Mouse (Mus musculus): ENCODE measurements around the gene Dock8. TPM values are rescaled to one million over a fixed set of nuclear protein-coding genes. Genes with fewer than 3 reads are reported as not detected.

The Dock8 gene
- total RNA-seq, 1 experiment, result 0.49 TPM

DNA sequence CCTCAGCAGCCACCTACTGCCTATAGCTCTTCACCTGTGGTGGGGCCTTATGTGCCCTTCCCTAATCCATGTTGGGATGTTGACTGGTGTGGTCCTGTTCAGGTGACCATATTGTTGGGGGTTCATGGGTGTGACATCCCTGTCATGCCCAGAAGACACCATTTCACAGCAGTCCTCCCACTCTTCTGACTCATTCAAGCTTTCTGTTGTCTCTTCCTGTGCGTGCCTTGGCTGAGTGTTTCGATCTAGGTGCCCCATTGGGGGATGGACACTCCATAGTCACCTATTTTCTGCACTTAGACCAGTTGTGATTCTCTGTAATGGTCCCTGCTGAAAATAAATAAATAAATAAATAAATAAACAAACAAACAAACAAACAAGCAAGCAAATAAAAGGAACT lies 14.3 kb upstream of the Dock8 start:
- Histone ChIP-seq H3K27ac (ENCODE audit: insufficient read depth, low read depth, low read length, poor library complexity, severe bottlenecking) (no peak overlapping the region), H3K4me1 (ENCODE audit: control insufficient read depth in 2 of 2, insufficient read depth in 2 of 2, low read length in 2 of 2, poor library complexity in 1 of 2) (peaks cover 0 to 5% of the 10 kb centered on the region in 2 experiments; a peak in 1 of 4 replicates), H3K9me3 (ENCODE audit: control insufficient read depth, insufficient read depth, low read depth, low read length) (no peaks in the 10 kb centered on the region), H3K4me3 (ENCODE audit: insufficient read depth in 1 of 2, low read depth in 1 of 2, low read length in 2 of 2, poor library complexity in 1 of 2, severe bottlenecking in 1 of 2) (no peak overlapping the region), H3K9ac (ENCODE audit: insufficient read depth, low read depth, low read length, poor library complexity, severe bottlenecking) (no peak overlapping the region), H3K36me3 (ENCODE audit: control insufficient read depth, insufficient read depth, low read length, poor library complexity, severe bottlenecking) (no peaks in the 10 kb centered on the region)
- DNase-seq (ENCODE audit: low read depth, low spot score), result no peak
- in situ Hi-C loops (cut with MboI; ENCODE audit: low sequenced_read_pairs in 2 of 2, unreplicated experiment in 2 of 2), result no loop called here
- TF ChIP-seq ZNF384 (IDR thresholded peaks at IDR 0.05; ENCODE audit: low read depth, low read length), result no peak
- TF ChIP-seq MAFK (IDR thresholded peaks at IDR 0.05; ENCODE audit: insufficient read depth, low read depth, low read length), result no peak
- TF ChIP-seq CHD2 (IDR thresholded peaks at IDR 0.05; ENCODE audit: low read depth, low read length), result no peak
- no peak for TF ChIP-seq HCFC1 (IDR thresholded peaks at IDR 0.05; ENCODE audit: borderline replicate concordance, insufficient read depth, low read length)
- no peak for TF ChIP-seq ZC3H11A (IDR thresholded peaks at IDR 0.05; ENCODE audit: borderline replicate concordance, low read depth, low read length)

DNA sequence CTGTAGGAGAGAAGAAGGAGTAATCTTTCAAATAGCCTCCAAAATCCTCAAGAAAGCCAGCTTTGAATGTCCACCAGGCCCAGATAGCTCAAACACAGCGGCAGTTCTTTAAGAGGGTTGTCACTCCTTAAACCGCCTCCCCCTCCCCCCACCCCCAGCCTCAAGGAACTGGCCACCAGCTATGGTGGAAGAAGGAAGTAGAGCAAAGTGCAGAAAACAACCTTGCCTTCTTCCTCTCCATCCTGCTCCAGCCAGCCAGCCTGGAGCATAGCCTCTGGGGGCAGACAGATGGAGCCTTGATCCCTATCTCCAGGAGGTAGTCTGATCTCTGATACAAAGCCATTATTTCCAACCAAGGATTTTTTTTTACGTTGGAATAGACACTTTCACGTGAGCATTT lies 12.0 kb upstream of the Dock8 start:
- H3K4me1 ChIP-seq (ENCODE audit: control insufficient read depth in 2 of 2, insufficient read depth in 2 of 2, low read length in 2 of 2, poor library complexity in 1 of 2), result no peaks in the 10 kb centered on the region
- H3K36me3 ChIP-seq (ENCODE audit: control insufficient read depth, insufficient read depth, low read length, poor library complexity, severe bottlenecking), result no peaks in the 10 kb centered on the region
- no peak overlapping the region for H3K4me3 ChIP-seq (ENCODE audit: insufficient read depth in 1 of 2, low read depth in 1 of 2, low read length in 2 of 2, poor library complexity in 1 of 2, severe bottlenecking in 1 of 2)
- in situ Hi-C loops (cut with MboI; ENCODE audit: low sequenced_read_pairs in 2 of 2, unreplicated experiment in 2 of 2), result no loop called here
- no peaks in the 10 kb centered on the region for H3K9me3 ChIP-seq (ENCODE audit: control insufficient read depth, insufficient read depth, low read depth, low read length)
- no peak overlapping the region for H3K9ac ChIP-seq (ENCODE audit: insufficient read depth, low read depth, low read length, poor library complexity, severe bottlenecking)
- no peak overlapping the region for H3K27ac ChIP-seq (ENCODE audit: insufficient read depth, low read depth, low read length, poor library complexity, severe bottlenecking)
- no peak for DNase-seq (ENCODE audit: low read depth, low spot score)
- TF ChIP-seq HCFC1 (IDR thresholded peaks at IDR 0.05; ENCODE audit: borderline replicate concordance, insufficient read depth, low read length) (no peak), ZNF384 (IDR thresholded peaks at IDR 0.05; ENCODE audit: low read depth, low read length) (no peak), CHD2 (IDR thresholded peaks at IDR 0.05; ENCODE audit: low read depth, low read length) (no peak), MAFK (IDR thresholded peaks at IDR 0.05; ENCODE audit: insufficient read depth, low read depth, low read length) (no peak), ZC3H11A (IDR thresholded peaks at IDR 0.05; ENCODE audit: borderline replicate concordance, low read depth, low read length) (no peak)

- no peak overlapping the region for H3K4me3 ChIP-seq (ENCODE audit: insufficient read depth in 1 of 2, low read depth in 1 of 2, low read length in 2 of 2, poor library complexity in 1 of 2, severe bottlenecking in 1 of 2)
- in situ Hi-C loops (cut with MboI; ENCODE audit: low sequenced_read_pairs in 2 of 2, unreplicated experiment in 2 of 2), result no loop called here
- no peak for TF ChIP-seq ZNF384 (IDR thresholded peaks at IDR 0.05; ENCODE audit: low read depth, low read length)
- no peak for TF ChIP-seq CHD2 (IDR thresholded peaks at IDR 0.05; ENCODE audit: low read depth, low read length)
- TF ChIP-seq HCFC1 (IDR thresholded peaks at IDR 0.05; ENCODE audit: borderline replicate concordance, insufficient read depth, low read length), result no peak
- no peak for TF ChIP-seq MAFK (IDR thresholded peaks at IDR 0.05; ENCODE audit: insufficient read depth, low read depth, low read length)
- TF ChIP-seq ZC3H11A (IDR thresholded peaks at IDR 0.05; ENCODE audit: borderline replicate concordance, low read depth, low read length), result no peak
These were observed 10.5 kb upstream of the Dock8 start for GRCm38 (mm10) chr19:24988831-24989230.

DNA sequence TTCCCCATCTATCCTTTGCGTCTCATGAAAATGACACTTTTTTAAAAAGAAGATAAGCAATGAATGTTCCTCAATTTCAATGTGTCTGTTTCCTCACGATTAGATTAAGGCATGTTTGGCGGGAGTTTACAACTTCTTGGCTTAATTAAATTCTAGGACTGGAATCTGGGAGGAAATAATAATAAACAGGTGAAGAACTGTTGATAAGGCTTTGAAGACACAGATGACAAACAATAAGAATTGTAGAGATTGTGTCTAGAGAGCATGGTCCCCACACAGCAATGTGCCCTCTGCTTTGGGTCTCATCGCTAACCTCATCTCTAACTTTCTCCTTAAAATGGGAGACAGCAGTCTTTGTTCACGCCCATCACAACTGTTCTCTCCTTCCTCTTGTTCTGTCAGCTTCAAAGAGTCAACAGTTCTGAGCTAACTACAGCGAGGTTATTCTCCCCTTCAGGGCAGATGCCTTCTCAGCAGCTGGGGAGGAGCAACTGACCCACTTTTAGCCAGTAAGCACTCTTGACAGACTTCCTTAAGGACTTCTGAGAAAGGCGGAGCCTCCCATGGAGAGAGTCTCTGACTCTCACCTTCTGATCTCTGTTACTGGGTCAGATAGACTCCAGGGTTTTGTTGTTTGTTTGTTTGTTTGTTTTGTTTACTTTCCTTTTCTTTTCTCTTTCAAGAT lies 9.1 kb upstream of the Dock8 start:
- in situ Hi-C loops (cut with MboI; ENCODE audit: low sequenced_read_pairs in 2 of 2, unreplicated experiment in 2 of 2), result no loop called here
- Histone ChIP-seq H3K9ac (ENCODE audit: insufficient read depth, low read depth, low read length, poor library complexity, severe bottlenecking) (no peak overlapping the region), H3K4me3 (ENCODE audit: insufficient read depth in 1 of 2, low read depth in 1 of 2, low read length in 2 of 2, poor library complexity in 1 of 2, severe bottlenecking in 1 of 2) (no peak overlapping the region), H3K27ac (ENCODE audit: insufficient read depth, low read depth, low read length, poor library complexity, severe bottlenecking) (no peak overlapping the region), H3K4me1 (ENCODE audit: control insufficient read depth in 2 of 2, insufficient read depth in 2 of 2, low read length in 2 of 2, poor library complexity in 1 of 2) (no peaks in the 10 kb centered on the region), H3K9me3 (ENCODE audit: control insufficient read depth, insufficient read depth, low read depth, low read length) (no peaks in the 10 kb centered on the region), H3K36me3 (ENCODE audit: control insufficient read depth, insufficient read depth, low read length, poor library complexity, severe bottlenecking) (no peaks in the 10 kb centered on the region)
- no peak for DNase-seq (ENCODE audit: low read depth, low spot score)
- TF ChIP-seq HCFC1 (IDR thresholded peaks at IDR 0.05; ENCODE audit: borderline replicate concordance, insufficient read depth, low read length) (no peak), ZNF384 (IDR thresholded peaks at IDR 0.05; ENCODE audit: low read depth, low read length) (no peak), CHD2 (IDR thresholded peaks at IDR 0.05; ENCODE audit: low read depth, low read length) (no peak), MAFK (IDR thresholded peaks at IDR 0.05; ENCODE audit: insufficient read depth, low read depth, low read length) (no peak), ZC3H11A (IDR thresholded peaks at IDR 0.05; ENCODE audit: borderline replicate concordance, low read depth, low read length) (no peak)

More at GRCm38 (mm10) chr19:24988831-24989230, 10.5 kb upstream of the Dock8 start:
- Histone ChIP-seq H3K4me1 (ENCODE audit: control insufficient read depth in 2 of 2, insufficient read depth in 2 of 2, low read length in 2 of 2, poor library complexity in 1 of 2) (no peaks in the 10 kb centered on the region), H3K9ac (ENCODE audit: insufficient read depth, low read depth, low read length, poor library complexity, severe bottlenecking) (no peak overlapping the region), H3K9me3 (ENCODE audit: control insufficient read depth, insufficient read depth, low read depth, low read length) (no peaks in the 10 kb centered on the region), H3K27ac (ENCODE audit: insufficient read depth, low read depth, low read length, poor library complexity, severe bottlenecking) (no peak overlapping the region), H3K36me3 (ENCODE audit: control insufficient read depth, insufficient read depth, low read length, poor library complexity, severe bottlenecking) (no peaks in the 10 kb centered on the region)
- DNase-seq (ENCODE audit: low read depth, low spot score), result no peak

All from ES-E14 (cell line).